Mouse (Mus musculus): Measurements from ENCODE around the gene Gal3st2b. TPM values are rescaled to one million over a fixed set of nuclear protein-coding genes. Genes with fewer than 3 reads are reported as not detected.
"Not testable (repeated sequence)": the region's sequence is repeated elsewhere in the genome, so short reads cannot be mapped to it uniquely, and the experiment has no call there.

Gal3st2b gene
- under 1 TPM in 1 of 2 experiments, not detected in 1; 0.12 TPM for total RNA-seq (2021)
- long read RNA-seq, experiment 1, partial matches to known transcripts = 0 of 1 reads
- long read RNA-seq, experiment 1, other reads (novel, unspliced or antisense) = 1 of 1 reads
- long read RNA-seq, experiment 2, partial matches to known transcripts = 0 of 1 reads
- long read RNA-seq, experiment 2, other reads (novel, unspliced or antisense) = 1 of 1 reads

- not testable (repeated sequence) for DNase-seq (ENCODE audit: low spot score in 2 of 2)
Observed at GRCm38 (mm10) chr1:93918011-93918410, at the start of gene Gal3st2b. Gene Gal3st2b (plus strand): TSS chr1:93918311.

- DNase-seq (ENCODE audit: low spot score in 2 of 2) = not testable (repeated sequence)
Observed at GRCm38 (mm10) chr1:93871594-93872105, 46.5 kb upstream of the Gal3st2b start.

DNA sequence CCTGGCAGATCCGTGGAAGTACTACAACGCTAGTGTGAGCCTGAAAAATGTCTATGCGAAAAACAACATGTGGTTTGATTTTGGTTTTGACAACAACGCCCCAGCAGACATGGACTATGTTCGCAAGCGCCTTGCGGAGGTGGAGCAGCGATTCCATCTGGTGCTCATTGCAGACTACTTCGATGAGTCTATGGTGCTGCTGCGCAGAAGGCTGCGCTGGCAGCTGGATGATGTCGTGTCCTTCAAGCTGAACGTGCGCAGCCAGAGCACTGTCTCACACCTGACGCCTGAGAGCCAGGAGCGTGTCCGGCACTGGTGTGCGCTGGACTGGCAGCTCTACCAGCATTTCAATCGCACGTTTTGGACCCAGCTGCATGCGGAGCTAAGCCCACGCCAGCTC lies 43.7 kb upstream of the Gal3st2b start:
- DNase-seq (ENCODE audit: low spot score in 2 of 2) = not testable (repeated sequence)

GRCm38 (mm10) chr1:93881778-93882177 lies 36.3 kb upstream of the Gal3st2b start:
- not testable (repeated sequence) for DNase-seq (ENCODE audit: low spot score in 2 of 2)

GRCm38 (mm10) chr1:93890936-93891335 lies 27.2 kb upstream of the Gal3st2b start:
- not testable (repeated sequence) for DNase-seq (ENCODE audit: low spot score in 2 of 2)

- not testable (repeated sequence) for DNase-seq (ENCODE audit: low spot score in 2 of 2)
Observed at GRCm38 (mm10) chr1:93897395-93897794, 20.7 kb upstream of the Gal3st2b start.

DNA sequence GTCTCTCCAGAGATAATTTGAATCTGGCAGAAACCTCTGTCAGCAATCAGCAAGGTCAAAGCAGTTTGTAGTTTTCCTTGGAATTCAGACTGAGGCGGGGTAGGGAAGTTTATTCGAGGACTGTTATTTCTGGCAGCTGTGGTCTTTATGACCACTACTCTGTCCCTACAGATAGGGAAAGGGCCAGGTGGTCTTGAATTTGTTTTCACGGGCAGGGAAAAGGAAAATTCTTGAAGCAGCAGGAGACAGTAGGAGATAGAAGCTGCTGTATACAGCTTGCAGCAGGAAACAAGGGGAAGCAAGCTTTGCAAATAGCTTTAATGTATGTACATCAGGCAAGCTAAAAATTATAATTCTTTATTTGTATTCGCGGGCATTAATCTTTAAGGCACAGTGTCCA lies 16.8 kb upstream of the Gal3st2b start:
- not testable (repeated sequence) for DNase-seq (ENCODE audit: low spot score in 2 of 2)

- DNase-seq (ENCODE audit: low spot score in 2 of 2) = not testable (repeated sequence)
Observed at GRCm38 (mm10) chr1:93906690-93907089, 11.4 kb upstream of the Gal3st2b start.

GRCm38 (mm10) chr1:93908977-93909586 lies 9.0 kb upstream of the Gal3st2b start:
- not testable (repeated sequence) for DNase-seq (ENCODE audit: low spot score in 2 of 2)

DNA sequence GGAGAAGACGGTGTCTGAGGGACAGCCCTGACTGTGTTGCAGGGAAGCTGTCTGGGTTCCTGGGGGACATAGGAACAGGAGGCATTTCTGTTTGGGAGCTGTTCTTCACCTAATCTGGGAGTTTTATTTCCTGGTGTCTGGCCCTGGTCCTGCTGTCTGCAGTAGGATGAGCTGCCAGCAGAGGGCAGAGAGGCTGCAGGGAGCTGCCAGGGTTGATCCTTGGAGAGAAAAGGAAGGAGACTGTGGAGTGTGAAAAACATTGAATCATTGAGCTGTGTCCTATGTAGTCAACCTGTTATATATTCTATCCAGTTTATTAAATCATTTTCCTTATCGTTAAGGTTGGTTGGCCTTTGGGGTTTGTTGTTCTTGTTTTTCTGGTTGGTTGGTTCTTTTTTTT lies 6.2 kb upstream of the Gal3st2b start:
- not testable (repeated sequence) for DNase-seq (ENCODE audit: low spot score in 2 of 2)

DNA sequence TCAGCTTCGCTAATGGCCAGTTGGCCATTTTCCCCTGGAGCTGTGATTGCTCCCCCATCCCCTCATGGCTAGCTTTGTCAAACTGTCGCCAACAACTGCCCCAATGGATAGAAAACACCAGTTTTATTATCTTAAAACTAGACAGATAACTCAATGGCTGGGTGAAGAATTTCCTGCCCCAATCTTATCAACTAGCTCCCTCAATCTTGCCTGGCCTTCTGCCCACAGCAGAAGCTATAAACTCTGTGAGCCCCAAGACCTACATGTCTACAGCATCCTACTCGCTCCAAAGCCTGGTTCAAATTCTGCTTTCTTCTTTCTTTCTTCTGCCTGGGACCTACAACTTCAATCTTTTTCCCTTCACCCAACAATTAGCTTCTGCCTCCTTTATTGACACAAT lies 951 bp upstream of the Gal3st2b start:
- DNase-seq (ENCODE audit: low spot score in 2 of 2) = not testable (repeated sequence)

- DNase-seq (ENCODE audit: low spot score in 2 of 2) = not testable (repeated sequence)
Observed at GRCm38 (mm10) chr1:93918775-93919174, 664 bp downstream of the Gal3st2b start.

- not testable (repeated sequence) for DNase-seq (ENCODE audit: low spot score in 2 of 2)
Observed at GRCm38 (mm10) chr1:93919321-93919720, 1.2 kb downstream of the Gal3st2b start.

DNA sequence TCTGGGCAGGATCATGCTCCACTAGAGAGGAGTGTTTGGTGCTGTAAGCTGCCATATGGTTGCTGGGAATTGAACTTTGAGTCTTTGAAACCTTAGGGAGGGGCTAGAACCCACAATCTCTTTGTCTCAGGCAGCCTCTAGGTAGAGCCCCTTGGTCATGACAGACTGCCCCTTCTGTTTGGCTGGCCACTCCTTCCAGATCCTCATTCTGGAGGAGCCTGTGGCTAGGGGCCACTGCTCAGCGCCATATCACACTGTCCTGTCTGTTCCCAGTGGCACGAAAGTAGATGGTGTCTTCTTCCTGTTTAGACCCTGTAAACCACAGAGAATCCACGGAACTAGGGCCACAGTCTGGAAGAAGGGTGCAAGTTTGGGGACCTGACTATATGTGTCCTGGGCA lies 4.5 kb downstream of the Gal3st2b start:
- not testable (repeated sequence) for DNase-seq (ENCODE audit: low spot score in 2 of 2)

GRCm38 (mm10) chr1:93923098-93923497 lies 5.0 kb downstream of the Gal3st2b start:
- DNase-seq (ENCODE audit: low spot score in 2 of 2) = not testable (repeated sequence)

GRCm38 (mm10) chr1:93935378-93935777 lies 17.3 kb downstream of the Gal3st2b start:
- DNase-seq (ENCODE audit: low spot score in 2 of 2) = not testable (repeated sequence)

GRCm38 (mm10) chr1:93937807-93938206 lies 19.7 kb downstream of the Gal3st2b start:
- not testable (repeated sequence) for DNase-seq (ENCODE audit: low spot score in 2 of 2)

- DNase-seq (ENCODE audit: low spot score in 2 of 2) = not testable (repeated sequence)
Observed at GRCm38 (mm10) chr1:93938415-93938814, 20.3 kb downstream of the Gal3st2b start.

DNA sequence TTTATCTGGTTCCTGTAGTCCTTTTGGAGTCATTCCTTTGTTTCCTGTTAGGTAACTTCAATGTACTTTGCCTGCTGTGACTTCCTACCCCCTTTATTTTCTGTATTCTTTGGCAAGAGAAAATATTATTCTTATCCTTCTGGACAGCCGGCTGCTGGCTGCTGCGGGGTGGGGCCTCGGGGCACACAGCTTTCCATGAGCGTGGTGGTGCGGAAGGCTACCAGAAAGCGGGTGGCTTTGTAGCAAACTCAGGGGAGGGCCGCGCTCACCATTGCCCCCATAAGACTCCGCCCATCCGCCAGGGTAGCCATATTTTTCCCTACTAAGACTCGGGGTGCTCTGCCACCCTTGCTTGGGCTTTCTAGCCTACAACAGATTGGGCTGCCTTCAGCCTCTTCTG lies 31.0 kb downstream of the Gal3st2b start:
- DNase-seq (ENCODE audit: low spot score in 2 of 2) = not testable (repeated sequence)

GRCm38 (mm10) chr1:93966489-93966888 lies 48.4 kb downstream of the Gal3st2b start:
- DNase-seq (ENCODE audit: low spot score in 2 of 2) = not testable (repeated sequence)

- DNase-seq (ENCODE audit: low spot score in 2 of 2) = not testable (repeated sequence)
Observed at GRCm38 (mm10) chr1:93970380-93970779, 52.3 kb downstream of the Gal3st2b start.

- DNase-seq (ENCODE audit: low spot score in 2 of 2) = not testable (repeated sequence)
Observed at GRCm38 (mm10) chr1:93970797-93971196, 52.7 kb downstream of the Gal3st2b start.

Measured in gastrocnemius, postnatal 4 days (tissue).